Mouse (Mus musculus) frontal cortex, postnatal 10 days (tissue): Measurements from ENCODE around the gene Mndal.
"Not testable (repeated sequence)": the region's sequence is repeated elsewhere in the genome, so short reads cannot be mapped to it uniquely, and the experiment has no call there.

ENCODE experiments used
- DNase-seq, 2 experiments: peaks; one replicate each; pipeline ENCODE4 v3.0.0; 2022; ENCODE audit warnings: low spot score in 2 of 2, mixed read lengths in 1 of 2

Mndal gene

DNA sequence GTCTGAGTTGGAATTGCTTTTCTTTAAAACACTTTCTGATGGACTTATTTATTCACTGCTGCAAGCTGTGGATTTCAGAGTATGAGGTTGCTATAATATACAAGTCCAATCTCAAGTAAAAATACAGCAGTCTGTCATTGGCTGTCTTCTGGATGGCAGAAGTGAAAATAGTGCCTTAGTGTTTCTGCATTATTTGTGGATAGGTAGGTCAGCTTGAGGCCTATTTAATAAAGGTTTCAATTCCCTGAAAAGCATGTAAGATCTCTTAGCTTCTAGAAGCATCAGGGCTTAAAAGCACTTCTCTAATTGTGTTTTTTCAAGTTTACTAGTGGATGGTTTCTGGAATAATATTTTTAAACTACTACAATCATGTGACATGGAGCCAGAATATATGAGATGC, 52.5 kb downstream of the Mndal start:
- not testable (repeated sequence) for DNase-seq

DNA sequence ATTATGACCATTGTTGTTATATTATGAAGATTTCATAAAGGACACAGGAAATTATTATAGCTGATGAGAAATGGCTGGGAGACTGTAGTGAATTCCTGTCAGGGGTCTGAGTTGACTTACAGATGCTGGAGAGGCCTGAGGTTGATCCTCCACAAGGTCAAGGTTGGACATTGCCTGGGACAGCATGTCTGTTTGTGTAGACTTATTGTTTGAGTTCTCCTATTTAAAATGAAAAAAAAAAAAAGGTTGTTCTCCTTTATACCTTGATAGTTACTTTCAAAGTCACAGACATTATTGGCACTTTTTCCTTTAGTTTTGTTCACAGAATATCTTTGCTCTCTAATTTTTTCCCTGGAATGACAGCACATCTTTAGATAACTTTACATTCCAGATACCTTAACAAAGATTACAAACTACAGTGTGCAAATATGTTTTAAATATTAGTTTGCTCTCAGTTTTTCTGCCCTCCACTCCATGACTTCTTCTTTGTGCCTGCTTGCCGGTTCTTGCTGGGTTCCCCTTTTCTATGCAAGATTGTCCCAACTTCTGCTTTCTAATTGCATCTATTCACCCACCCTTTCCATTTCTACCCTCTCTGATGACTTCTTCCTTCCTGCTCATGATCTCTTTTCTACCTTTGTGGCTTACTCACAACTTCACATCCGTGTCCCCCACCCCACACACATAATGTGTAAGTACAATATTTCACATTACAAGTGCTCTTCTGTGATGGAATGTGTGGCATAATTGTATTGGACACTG, 55.1 kb downstream of the Mndal start:
- not testable (repeated sequence) for DNase-seq

DNA sequence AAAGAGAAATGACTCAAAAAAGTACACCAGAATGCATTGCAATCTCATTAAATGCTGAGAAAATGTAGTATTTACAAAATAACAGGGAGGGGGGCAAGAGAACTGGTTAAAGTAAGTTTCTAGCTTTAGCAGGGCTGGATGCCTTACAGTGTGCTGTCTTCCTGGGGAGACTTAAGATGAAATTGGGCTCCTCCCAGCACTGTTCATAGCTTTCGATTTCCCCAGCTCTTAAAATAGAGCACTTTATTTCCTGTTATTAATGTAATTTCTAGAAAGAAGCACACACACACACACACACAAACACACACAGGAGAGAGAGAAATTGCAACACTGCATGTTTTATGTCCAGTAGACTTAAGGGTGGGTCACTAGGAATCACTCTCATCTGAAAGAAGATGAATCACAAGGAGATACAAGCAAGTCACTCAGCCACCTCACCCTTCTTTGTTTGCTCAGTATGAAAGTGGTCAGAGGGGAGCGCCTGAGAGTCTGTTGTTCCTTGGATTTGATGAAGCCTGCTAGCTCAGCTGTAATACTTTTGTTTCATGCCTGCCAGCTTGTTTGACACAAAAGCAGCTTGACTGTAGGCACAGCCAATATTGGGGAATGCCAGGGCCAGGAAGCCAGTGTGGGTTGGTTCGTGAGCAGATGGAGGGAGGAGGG, 62.2 kb downstream of the Mndal start:
- not testable (repeated sequence) for DNase-seq

DNA sequence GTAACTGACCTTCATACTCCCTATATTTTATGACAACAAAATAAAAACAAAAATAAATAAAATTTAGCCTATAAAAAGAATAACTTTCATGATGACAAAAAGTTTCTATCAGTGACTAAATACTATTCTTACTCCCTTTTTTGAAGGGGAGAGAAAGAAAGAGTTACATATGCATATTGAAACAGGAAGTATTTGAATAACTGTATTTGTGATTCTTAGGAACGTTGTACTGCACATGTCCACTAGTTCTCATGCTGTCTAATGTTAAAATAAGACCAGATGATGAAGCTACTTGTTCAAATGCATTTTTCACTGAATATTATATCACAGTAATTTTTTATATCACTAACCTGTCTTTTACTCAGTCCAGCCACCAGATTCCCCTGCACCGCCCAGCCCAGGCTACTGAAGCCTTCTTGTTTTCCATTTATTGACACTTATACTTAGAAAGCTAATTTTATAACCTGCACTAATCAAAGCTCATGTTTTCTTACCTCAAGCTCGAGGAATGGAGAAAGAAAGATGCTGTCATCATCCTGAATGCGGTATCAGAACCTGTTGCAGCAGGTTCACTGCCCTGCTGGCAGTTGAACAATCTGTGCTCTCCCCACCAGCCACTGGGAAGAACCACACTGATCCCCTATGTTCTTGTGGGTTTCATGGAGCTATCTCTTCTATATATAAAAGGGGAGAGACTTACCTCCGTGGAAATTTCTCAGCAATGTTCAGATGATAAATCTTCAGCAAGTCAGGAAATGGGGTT, 62.9 kb downstream of the Mndal start:
- not testable (repeated sequence) for DNase-seq

DNA sequence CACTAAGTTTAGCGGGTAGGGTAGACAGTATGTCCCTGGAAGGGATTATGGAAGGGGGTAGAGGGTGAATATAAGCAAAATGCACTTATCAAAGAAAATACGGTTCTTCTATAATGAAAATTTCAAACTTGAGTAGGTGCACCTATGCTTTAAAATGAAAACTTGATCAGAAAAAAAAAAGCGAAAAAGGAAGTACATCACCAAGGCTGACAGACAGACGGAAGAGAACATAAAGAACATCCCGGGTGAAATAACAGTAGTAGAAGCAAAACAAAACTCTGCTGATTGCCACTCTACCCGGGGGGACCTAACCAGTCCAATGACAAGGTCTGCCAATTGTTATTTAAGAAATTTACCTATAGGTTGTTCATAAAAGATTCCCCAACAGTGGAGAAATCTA, 64.0 kb downstream of the Mndal start:
- not testable (repeated sequence) for DNase-seq

DNA sequence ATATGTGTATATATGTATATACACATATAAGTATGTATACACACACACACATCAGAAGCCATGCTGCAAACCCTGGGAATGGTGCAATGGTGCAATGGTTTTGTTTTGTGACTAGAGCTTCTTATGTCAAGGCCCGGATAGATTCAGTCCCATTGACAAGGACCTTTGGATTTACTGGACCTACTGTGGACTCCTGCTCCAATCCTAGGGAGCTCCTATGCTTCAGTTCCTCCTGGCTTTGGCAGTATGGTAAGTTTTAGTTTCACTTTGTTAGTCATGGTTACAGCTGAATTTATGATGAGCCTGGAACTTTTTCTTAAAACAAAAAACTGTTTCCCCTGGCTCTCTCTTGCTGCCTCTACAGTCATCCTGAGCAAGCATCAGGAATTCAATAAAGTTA, 65.2 kb downstream of the Mndal start:
- not testable (repeated sequence) for DNase-seq

DNA sequence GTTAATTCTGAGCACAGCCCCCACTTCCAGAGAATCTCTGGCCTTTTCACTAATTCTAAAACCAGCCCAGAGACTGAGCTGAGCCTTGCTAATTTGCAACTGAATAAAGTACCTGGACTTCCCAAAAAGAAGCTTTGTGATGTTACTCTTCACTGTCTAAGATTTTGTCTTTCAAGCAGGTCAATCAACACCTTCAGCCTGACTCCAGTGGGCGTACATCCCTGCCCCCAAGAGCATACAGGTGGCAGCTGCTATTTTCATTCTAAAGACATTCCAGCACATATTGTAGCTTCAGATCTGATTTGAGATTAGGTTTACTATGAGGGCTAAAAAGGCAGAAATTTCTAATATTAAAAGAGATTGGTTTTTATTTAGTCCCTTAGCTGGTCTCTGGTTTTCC, 73.7 kb downstream of the Mndal start:
- DNase-seq: not testable (repeated sequence)

DNA sequence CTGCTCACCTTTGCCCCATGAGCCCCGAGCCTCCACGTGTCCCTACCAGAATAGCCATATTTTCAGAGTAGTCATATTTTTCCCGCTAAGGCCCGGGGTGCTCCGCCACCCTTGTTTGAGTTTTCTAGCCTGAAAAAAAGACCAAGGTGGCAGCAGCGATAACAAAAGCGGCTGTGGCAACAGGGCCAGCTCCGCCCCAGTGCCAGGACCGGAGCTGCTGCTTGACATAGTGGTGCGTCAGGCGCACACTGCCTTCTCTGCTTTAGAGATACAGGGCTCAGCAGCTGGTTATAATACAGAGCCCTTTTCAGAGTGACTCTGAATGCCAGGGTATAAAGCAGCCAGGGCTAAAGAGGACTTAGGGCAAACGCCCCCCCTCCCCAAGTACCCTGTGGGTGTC, 75.8 kb downstream of the Mndal start:
- no peak for DNase-seq

DNA sequence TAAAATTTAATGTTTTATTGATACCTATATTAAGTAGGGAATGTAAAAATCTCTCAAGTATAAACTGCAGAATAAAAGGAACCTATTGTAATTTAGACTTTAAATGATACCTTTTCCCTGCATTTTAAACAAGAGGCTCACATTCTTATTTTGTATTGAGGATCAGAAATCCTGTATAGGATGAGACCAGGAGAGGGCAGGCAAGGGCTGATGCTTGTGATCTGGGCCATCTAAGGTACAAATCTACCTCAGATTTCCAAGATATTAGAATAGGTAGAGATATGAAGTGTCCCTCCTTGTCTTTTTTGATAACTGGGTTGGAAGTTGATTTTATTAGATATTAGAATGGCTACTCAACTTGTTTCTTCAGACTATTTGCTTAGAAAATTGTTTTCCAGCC, 88.6 kb downstream of the Mndal start:
- not testable (repeated sequence) for DNase-seq

DNA sequence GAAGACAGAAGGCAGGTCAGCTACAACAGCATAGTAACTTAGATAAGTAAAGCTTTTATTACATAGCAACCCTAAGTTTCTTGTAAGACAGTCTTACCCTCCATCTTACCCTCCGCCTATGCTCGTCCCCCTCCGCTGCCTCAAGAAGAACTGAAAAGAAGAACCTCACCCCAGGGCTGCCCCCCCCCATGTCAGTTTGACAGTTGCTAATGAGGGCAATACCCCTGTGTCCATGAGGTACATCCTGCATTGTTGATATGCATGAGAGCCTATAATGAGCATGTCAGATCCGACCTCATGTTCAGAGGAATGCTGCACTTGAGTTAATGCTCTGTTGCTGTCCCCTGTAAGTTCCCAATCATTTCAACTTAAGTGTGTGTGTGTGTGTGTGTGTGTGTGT, 89.4 kb downstream of the Mndal start:
- not testable (repeated sequence) for DNase-seq

DNA sequence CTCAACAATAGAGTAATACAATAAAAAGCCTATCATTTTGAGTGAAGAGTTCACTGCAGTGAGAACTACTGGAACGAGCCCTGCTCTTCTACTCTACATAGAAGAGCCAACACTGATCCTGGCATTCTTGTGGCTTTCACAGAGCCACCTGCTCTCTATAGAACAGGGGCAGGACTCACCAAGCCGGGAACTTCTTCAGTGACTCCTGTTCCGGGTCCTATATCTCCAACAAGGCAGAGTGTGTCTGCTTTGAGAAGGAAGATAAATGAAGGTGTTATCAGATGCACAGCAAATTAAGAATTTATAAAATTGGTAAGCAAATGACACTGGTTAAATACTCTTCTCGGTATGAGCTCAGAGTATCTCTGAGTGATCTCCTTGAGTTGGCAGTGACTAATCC, 96.1 kb downstream of the Mndal start:
- DNase-seq: not testable (repeated sequence)

DNA sequence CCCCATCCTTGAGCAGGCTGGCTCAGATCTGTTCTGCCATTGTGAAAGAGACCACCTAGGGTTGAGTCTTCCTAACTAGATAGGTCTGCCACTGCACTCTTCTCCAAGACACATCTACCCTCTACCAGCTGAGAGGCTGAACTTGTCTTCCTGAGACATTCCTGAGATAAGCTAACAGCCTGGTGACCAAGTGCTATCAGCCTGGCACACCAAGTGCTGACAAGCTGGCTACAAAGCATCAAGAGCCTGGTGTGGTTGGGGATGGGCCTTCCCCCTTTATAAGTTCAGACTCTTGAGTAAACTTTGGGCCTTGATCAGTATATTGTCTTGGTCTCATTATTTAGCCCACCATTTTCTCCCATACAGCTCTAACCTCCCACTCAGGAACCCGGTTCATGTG, 97.5 kb downstream of the Mndal start:
- DNase-seq: no peak

DNA sequence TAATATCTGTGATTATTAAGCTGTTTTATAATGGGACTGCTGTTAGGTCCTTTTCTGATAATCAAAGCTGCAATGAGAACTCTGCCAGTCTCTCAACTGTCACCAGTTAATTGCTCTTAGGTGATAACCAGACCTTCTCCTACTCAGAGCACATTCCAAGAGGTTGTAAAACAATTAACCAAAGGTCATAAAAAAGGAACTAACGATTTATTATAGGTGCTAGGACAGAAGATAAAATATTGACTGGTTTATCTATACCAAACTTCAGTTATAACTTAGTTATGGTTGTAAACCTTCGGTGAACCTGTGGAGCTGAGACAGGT, 120.8 kb downstream of the Mndal start:
- DNase-seq: not testable (repeated sequence)

DNA sequence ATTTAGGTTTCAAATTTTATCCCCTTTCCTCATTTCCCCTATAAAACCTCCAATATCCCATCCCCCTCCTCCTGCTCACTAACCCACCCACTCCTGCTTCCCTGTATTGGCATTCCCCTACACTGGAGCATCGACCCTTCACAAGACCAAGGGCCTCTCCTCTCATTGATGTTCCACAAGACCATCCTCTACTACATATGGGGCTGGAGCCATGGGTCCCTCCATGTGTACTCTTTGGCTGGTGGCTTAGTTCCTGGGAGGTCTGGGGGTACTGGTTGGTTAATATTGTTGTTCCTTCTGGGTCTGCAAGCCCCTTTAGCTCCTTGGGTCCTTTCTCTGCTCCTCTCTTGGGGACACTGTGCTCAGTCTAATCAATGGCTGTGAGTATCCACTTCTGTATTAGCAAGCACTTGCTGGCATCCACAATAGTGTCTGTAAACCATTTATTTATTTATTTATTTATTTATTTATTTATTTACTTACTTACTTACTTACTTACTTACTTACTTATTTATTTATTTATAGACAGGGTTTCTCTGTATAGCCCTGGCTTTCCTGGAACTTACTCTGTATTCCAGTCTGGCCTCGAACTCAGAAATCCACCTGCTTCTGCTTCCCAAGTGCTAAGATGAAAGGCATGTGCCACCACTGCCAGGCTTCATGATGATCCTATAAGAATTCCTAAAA, 121.4 kb downstream of the Mndal start:
- not testable (repeated sequence) for DNase-seq

DNA sequence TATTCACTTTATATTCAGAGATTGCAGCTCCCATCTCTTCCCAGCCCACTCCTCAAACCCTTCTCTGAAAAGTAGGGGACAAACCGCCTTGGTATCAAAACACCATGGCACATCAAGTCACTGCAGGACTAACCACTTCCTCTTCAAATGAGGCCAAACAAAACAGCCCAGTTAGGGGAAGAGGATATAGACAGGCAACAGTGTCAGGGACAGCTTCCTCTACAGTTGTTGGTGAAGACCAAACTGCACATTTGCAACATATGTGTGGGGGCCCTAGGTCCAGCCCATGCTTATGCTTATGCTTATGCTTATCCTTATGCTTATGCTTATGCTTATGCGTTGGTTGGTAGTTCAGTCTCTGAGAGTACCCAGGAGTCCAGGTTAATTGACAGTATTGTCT, 133.0 kb downstream of the Mndal start:
- DNase-seq: not testable (repeated sequence)

DNA sequence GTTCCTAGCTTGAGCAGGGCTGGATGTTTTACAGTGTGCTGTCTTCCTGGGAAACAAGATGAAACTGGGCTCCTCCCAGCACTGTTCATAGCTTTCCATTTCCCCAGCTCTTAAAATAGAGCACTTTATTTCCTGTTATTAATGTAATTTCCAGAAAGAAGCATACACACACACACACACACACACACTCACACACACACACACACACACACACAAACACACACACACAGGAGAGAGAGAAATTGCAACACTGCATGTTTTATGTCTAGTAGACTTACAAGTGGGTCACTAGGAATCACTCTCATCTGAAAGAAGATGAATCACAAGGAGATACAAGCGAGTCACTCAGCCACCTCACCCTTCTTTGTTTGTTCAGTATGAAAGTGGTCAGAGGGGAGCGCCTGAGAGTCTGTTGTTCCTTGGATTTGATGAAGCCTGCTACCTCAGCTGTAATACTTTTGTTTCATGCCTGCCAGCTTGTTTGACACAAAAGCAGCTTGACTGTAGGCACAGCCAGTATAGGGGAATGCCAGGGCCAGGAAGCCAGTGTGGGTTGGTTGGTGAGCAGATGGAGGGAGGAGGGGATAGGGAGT, 139.5 kb downstream of the Mndal start:
- DNase-seq: not testable (repeated sequence)

DNA sequence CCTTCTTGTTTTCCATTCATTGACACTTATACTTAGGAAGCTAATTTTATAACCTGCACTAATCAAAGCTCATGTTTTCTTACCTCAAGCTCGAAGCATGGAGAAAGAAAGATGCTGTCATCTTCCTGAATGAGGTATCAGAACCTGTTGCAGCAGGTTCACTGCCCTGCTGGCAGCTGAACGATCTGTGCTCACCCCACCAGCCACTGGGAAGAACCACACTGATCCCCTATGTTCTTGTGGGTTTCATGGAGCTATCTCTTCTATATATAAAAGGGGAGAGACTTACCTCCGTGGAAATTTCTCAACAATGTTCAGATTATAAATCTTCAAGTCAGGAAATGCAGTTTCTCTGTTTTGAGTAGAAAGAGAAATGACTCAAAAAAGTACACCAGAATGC, 140.1 kb downstream of the Mndal start:
- DNase-seq: not testable (repeated sequence)

DNA sequence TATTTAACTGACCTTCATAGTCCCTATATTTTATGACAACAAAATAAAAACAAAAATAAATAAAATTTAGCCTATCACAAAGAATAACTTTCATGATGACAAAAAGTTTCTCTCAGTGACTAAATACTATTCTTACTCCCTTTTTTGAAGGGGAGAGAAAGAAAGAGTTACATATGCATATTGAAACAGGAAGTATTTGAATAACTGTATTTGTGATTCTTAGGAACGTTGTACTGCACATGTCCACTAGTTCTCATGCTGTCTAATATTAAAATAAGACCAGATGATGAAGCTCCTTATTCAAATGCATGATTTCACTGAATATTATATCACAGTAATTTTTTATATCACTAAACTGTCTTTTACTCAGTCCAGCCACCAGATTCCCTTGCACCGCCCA, 140.5 kb downstream of the Mndal start:
- DNase-seq: not testable (repeated sequence)
